Mouse (Mus musculus): ENCODE data around the gene Fyttd1.
"Not testable (repeated sequence)": the region's sequence is repeated elsewhere in the genome, so short reads cannot be mapped to it uniquely, and the experiment has no call there.

The Fyttd1 gene

DNA sequence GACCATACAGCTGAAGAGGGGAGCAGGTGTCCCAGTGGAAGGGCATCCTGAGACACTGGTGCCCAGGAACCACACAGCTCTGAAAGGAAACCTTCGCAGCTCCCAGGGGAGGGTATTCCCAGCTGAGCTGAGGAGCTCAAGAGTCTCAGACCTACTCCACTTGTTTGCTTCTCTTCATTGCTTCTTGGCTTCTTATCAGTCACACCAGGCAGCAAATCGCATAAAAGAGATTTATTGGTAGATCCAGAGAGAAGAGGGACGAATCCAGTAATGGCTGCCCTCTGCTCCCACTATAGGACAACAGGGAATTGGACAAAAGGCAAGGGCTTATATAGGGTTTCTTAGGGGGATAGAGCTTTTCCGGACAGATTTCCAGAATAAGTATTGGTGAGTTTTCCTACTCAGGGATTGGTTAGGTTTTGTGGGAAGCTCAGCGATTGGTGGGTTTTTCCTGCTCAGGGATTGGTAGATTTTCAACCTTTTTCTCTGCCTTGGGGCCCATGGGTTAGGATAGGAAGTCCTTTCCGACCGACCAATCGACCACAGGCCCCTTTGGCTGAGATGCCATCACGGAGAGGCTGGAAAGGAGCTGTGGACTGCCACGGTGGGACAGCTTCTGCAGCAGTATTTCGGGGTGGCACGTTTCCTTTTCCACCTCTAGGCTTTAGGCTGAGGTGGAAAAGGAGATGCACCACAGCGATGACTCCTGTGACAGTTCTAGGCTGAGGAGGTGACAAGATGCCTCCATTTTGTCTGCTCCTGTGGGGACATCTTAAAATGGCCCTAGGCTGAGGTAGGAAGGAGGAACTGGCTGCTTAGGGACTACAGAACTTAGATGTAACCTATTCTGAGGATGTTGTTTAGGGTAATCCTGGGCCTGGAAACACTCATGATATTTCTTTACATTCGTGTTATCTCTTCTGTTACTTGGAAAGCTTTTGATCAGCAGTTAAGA lies 1.9 kb downstream of the Fyttd1 start:
- DNase-seq: no peak

DNA sequence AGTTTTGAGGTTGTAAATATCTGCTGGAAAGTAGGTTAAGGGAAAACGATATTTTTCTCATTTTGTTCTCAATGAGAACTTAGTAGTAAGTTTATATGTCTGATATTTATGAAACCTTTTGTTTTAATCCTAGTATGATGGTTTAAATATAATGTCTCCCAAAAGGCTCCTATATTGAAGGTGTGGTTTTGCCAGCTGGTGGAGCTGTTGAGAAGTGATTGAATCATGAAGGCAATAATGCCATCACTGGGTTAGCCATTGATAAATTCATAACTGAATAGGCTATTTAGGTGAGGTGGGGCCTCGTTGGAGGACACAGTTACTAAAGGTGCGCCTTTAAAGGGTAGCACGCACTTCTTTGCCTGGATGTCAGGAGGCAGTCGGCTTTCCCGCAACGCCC lies 4.2 kb downstream of the Fyttd1 start:
- DNase-seq: no peak

DNA sequence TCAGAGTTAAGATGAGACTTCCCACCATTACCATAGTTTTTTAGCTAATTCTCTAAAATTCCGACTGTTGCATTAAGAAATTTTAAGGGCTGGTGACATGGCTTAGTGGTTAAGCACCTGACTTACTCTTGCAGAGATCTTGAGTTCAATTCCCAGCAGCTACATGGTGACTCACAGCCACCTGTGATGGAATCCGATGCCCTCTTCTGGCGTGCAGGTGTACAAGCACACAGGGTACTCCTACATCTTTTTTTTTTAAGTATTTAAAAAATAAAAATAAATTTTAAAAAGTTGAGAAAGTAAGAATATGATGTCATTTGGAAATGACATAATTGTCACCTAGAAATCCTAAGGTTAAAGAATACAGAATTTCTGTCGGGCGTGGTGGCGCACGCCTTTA lies 10.7 kb downstream of the Fyttd1 start:
- no peak for DNase-seq

DNA sequence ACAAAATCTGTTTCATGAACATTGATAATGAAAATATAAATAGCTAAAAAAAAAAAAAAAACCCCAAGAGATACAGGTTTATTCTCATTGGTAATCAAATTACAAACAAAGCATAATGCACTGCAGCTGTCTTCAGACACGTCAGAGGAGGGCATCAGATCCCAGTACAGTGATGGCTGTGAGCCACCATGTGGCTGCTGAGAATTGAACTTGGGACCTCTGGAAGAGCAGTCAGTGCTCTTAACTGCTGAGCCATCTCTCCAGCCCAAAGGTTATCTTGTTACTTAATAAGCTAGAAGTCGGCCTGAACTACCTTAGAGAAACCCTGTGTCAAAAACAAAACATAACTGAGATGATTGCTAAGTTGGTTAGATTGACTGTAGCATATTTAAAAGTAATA lies 12.6 kb downstream of the Fyttd1 start:
- DNase-seq: no peak

DNA sequence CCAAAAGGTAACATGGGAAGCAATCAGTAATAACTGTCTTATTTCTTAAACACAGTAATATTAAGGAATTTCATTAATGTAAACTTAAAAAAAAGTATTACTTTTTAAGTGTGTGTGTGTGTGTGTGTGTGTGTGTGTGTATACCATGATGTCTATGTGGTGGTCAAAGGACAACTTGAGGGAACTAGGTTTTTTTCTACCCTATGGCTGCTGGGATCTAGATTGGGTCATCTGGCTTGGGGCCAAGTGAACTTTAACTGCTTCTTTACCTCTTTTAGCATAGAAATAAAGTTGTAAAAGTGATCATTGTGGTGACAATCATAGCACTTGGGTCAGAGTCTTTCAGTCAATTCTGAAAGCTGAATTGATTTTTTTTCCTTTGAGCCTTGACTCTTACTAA lies 18.8 kb downstream of the Fyttd1 start:
- DNase-seq: no peak

DNA sequence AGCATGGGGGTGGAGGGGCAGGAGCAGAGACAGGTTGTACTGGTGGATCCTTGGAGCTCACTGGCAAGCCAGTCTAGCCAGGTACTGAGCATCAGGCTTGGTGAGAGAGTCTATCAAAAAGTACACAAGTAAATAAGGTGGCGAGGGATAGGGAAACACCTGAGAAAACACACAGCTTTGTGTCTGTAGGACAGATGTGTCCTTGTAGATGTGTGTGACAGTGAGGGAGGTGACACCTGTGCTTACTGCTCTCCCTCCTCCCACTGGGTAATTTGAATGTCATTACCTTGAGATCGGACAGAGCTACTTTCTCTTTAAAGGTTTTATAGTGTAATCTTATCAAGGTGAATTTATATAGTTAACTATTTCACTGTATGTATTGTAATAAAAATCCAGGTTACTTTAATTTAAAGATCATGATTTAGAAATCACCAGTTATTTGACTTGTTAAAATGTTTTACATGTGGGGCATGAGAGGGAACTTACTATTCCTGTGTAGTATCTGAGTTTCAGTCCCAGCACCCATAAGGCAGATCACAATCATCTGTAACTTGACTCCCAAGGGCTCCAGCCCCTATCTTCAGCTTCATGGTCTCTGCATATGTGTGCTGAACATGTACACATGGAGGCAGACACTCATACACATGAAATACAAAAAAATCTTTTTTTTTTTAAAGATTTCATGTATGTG lies 24.2 kb downstream of the Fyttd1 start:
- no peak for DNase-seq

DNA sequence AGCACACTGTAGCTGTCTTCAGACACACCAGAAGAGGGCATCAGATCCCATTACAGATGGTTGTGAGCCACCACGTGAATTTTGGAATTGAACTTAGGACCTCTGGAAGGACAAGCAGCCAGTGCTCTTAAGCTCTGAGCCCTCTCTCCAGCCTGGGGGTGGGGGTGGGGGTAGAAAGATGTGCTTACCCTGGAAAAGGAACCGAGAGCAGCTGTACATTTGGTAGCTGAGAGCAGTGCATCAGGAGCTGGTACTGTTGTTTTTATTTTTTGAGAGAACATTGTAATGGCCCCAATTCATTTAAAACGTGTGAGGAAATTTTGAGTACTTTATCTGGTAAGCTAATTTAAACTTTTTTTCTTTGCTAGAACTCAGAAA lies 24.7 kb downstream of the Fyttd1 start:
- DNase-seq: no peak

DNA sequence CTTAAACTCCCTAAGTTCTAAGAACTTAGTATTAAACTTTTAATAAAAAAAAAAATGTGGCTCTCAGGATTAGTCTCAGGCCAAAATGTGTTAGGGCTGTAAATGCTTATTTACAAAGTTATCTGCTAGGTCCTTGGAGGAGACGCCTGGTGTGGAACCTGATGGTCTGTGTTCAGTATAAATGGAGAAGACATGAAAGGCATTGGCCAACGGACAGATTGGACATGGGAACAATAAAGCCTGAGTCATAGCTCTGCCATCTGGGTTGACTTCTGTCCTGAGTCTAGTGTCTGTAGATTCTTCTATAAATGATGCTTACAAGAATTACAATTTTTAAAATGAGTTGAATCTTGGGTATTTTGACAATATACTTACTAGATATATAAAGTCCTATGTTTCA lies 28.9 kb downstream of the Fyttd1 start:
- no peak for DNase-seq

DNA sequence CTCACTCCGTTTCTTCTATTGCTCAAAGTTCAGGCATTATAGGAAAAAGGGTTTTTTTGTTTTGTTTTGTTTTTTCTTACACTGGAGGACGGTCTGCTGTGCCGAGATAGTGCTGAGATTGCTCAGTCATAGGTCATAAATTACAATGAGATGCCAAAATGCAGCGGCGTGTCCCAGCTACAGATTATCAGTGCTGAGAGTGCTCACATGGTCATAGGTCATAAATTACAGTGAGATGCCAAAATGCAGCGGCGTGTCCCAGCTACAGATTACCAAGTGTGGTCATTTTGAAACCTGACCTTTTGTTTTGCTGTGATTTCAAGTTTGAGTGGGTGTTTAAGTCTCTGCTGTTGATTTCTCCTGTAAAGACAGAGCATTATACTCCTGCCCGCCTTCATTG lies 29.4 kb downstream of the Fyttd1 start:
- DNase-seq: no peak

DNA sequence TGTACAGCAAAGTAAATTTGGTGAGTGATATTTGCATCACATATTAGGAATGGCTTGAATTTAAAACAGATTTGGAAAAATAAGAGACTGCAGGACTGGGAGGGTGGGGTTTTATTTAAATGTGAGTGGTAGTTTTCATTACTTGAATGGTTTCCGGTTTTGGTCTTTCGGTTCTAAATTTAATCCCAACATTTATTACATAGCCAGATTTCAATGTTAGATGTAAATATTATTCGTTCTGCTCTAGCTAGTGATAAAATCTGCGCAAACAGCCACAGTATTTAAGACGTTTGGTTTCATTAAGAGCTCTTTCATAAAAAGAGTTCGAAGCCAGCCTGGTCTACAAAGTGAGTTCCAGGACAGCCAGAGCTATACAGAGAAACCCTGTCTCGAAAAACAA lies 35.9 kb downstream of the Fyttd1 start:
- DNase-seq: no peak

DNA sequence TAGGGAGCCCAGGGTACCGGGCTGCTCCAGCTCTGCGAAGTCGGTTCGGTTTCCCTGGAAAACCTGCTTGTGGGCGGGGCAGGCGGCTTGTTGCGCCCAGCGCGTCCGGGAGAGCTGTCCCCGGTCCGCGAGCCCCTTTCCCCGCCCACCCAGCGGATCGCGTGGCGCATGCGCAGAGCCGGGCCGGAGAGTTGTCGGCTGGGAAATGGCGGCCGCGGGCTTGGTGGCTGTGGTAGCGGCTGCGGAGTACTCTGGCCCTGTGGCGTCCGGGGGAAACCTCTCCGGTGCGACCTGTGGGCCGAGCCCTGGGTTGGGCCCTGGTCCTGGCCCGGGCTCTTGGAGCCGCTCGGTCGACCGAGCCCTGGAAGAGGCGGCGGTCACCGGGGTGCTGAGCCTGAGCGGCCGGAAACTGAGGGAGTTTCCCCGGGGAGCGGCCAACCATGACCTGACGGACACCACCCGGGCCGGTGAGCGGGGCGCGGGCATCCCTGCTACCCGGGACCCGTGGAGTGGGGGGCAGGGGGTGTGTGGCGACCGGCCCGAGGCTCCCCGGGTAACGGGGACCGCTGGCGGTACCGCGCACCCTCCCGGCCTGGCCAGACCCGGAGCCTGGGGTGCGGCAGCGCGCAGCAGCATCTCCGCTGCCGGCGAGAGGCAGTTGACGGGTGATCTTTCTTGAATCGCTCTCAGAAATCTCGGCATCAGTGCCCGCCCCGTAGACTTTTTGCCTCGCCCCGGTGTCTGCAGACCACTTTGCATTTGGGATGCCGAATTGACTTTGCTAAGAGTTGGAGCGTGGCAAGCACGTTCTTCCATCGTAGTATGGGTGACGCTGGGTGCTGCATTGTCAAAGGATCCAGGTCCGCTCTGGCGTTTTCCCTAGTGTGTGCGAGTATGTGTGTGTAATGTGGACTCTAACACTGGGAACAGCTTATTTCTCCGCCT lies 36.9 kb downstream of the Fyttd1 start, which contains the start of gene Lrch3:
Lrch3 (plus strand) TSS at position 164 of the 945 bp plus-strand sequence.
- peak; percentile 96 for DNase-seq

DNA sequence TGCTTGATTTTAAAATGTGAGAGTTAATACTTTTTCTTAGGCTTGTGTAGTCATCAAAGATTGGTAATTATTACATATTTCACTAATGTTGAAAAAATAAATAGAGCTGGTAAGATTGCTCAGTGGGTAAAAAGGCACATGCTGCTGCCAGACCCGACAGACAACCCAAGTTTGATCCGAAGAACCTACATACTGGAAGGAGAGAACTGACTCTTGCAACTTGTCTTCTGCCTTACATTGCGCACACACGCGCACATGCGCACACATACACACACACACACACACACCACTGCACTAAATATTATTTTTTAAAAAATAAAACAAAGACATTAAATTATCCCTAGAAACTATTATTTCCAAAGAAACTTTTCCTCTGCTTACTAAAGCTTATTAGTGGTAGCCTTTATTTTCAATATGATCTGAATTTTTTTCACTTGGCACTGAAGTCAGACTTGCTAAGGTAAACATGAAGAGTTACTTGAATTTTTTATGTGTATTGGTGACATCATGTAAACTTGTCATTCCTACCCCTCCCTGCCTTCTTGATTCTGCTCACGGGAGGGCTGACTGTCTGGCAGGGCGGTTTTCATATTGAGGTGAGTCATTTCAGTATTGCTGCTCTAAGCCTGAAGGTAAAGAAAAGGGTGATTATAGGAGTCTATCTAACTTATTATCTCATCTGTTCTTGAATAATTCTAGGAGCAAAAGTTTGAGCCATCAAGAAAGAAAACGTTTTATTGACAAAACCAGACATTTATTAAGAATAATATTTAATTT lies 38.2 kb downstream of the Fyttd1 start:
- DNase-seq: no peak

DNA sequence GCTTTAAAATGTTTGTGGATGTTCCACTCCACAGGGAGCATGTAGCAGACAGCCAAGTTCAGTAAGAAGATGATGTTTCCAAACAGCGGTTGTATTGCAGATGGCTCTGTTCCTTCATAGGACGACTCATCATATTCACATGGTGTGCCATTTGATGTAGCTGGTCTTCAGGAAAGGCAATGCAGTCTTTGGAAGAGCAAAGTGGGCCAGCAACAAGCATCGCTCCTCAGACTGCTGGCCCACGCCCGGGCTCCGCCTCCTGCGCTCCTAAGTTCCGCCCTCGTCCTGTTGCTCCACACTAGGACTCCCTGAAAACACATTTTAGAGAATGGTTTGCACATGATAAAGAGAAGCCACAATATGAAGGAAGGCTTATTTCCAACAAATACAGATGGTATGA lies 49.3 kb downstream of the Fyttd1 start:
- DNase-seq: not testable (repeated sequence)

DNA sequence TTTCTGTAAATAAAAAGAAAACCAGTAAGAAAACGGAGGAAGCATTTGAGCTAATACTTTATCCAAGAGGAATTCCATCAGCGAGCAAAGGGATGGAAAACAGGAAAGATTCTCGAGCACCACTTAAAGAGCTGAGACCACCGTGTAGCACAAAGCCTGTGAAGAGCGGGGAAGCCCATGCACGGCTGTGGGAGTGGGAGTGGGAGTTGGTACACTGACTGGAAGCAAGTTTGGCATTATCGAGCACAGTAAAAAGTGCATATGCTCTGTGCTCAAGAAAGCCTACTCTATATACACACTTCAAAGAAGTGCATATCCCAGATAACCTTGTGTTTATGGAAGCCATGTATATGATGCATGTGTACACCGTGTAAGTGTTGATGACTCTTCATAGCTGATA lies 49.7 kb downstream of the Fyttd1 start:
- no peak for DNase-seq

DNA sequence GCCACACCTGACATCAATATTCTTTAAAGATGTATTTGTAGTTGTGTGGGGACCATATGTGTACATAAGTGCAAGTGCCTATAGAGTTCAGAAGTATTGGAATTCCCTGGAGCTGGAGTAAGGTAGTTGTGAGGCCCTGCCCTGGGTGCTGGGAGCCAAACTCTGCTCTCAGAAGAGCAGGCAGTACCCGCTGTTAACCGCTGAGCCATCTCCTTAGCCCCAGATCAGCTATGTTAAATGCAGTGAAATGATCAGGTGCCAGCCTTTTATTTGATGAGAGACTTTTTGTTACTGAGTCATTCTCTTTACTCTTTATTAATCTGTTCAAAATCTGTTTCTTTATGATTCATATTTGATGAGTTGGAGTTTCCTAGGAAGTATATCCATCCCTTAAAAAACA lies 52.6 kb downstream of the Fyttd1 start:
- DNase-seq: no peak

DNA sequence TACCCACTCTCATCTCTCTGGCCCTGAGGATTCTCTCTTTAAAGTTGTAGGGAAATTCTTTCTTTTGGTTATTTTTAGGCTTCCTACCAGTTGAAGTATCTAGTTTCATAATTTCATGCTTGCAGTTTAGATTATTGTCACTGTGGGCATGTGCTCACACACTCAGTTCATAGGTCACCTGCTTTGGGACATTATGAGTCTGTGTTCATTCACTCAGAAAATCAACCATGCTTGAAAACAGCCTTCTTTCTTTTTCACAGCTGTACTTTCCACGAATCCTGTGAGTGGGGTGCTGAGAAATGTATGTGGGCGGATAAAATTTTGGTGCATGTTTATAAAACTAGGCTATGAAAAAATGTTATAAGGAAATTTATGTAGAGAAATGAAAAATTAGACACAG lies 57.2 kb downstream of the Fyttd1 start:
- no peak for DNase-seq

DNA sequence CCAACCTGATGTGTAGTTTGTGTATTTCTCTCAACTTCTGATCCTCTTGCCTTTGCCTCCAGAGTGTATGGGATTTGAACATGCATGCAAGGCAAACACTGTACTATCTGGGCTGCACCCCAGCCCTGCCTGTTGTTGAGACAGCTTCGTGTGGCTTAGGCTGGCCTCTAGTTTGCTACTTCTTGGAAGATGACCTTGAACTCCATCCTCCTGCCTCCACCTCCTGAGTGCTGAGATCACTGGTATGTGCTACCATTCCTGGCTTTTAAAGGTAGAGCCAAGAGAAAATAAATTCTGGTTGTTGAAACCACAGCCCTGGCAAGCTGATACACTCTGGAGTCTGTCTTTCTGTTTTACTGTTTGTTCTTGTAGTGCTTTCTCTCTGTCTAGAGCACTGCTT lies 57.8 kb downstream of the Fyttd1 start:
- DNase-seq: no peak

DNA sequence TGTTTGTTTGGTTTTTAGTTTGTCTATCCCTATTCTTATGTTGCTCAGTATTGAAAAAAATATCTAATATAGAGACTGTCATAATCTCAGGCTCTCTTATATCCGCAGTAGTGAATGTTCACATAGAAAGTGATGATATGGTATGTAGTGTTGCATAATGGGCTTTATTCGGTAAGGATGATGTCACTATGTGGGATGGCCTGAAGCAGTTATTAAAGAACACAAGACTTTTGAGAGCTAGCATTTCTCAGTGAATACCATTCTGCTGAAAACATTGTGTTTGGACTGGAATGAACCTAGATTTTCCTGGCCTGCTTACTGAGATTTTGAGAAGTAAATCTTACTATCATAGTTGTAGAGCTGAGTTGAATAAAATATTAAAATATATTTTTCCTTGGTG lies 60.1 kb downstream of the Fyttd1 start:
- no peak for DNase-seq

DNA sequence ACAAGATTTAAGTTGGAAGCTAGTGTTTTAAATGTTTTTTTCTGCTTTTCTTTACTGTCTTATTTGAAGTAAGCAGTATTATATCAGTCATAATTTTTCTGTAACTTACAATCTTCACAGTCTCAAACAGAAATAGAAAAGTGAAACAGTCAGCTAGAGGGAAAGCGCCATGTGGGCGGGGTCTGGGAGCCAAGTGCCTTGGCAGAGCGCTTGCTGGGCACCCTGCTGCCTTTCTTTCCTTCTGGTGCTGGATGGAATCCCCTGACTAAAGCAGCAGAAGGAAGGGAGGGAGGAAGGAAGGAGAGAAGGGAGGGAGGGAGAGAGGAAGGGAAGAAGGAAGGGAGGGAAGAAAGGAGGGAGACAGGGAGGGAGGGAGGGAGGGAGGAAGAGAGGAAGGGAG lies 62.0 kb downstream of the Fyttd1 start:
- DNase-seq: not testable (repeated sequence)

DNA sequence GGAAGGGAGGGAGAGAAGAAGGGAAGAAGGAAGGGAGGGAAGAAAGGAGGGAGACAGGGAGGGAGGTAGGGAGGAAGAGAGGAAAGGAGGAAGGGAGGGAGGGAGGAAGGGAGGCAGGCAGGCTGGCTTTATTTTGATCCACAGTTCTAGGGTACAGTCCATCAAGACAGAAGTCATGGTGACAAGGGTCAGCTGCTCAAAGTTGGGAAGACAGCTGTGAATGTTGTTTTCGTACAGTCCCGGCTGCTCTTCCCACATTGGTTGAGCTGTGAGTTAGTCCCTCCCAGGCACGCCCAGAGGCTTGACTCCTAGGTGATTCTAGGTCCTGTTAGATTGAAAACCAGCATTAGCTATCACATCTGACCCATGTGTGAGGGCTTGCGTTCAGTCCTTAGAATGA lies 62.4 kb downstream of the Fyttd1 start:
- DNase-seq: not testable (repeated sequence)

DNA sequence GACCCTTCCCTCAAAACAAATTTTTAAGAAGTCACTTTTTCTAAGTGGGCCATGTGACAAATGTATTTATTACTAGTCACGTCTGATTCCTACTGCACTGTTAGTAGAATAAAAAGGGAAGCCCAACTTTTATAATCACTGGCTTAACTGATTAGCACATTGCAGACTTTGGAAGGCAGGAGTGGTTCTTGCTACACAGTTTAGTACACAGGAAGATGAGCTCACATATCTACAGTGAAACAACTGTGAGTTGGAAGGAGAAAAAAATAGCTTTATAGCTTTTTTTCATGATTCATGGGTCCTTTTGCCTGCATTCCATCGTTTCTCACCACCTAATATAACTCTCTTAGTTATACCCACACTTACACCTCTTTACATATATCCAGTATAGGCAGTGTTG lies 63.9 kb downstream of the Fyttd1 start:
- not testable (repeated sequence) for DNase-seq

DNA sequence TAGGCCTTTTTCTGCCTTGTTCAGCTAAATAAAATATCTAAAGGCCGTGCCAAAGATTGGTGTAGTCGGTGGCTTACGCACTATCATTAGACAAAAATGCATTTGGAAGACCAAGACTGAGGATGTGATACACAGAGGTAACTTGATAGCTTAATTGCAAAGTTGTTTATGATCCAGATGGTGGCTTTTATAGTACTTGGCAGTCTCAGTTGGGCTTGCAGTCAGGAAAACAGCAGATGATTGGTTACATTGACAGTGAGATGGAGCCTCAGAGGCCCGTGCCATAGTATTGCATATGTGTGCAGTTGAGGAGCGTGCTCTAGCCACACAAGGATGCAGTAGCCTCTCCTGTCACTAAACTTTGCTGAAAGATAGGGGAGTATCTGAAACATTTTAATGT lies 65.4 kb downstream of the Fyttd1 start:
- DNase-seq: no peak
